Mouse (Mus musculus) hindbrain, embryonic 10.5 days (tissue): ENCODE results near the gene C8a. TPM values are rescaled to one million over a fixed set of nuclear protein-coding genes. Genes with fewer than 3 reads are reported as not detected.

Experiments used
- DNase-seq: peaks from one replicate; pipeline ENCODE4 v3.0.0-alpha.2; 2017; ENCODE audit warnings: low spot score
- H3K27ac ChIP-seq: fragments of 300-500 bp; sonication (generic); 2 replicates; pipeline ENCODE4 v1.5.1; 2016; ENCODE audit warnings: mild to moderate bottlenecking, moderate library complexity
- H3K27me3 ChIP-seq: fragments of 300-500 bp; sonication (generic); 2 replicates; pipeline ENCODE4 v1.6.1; 2016; ENCODE audit warnings: mild to moderate bottlenecking; ENCODE audit not compliant: poor library complexity, insufficient read depth, severe bottlenecking
- H3K36me3 ChIP-seq: fragments of 300-500 bp; sonication (generic); 2 replicates; pipeline ENCODE4 v1.6.1; 2016; ENCODE audit warnings: mild to moderate bottlenecking, moderate library complexity
- H3K4me1 ChIP-seq: fragments of 300-500 bp; sonication (generic); replicated peaks from 2 replicates; pipeline ENCODE4 v1.6.1; 2016; ENCODE audit warnings: mild to moderate bottlenecking
- H3K4me3 ChIP-seq: fragments of 300-500 bp; sonication (generic); 2 replicates; pipeline ENCODE4 v1.5.1; 2016; ENCODE audit warnings: mild to moderate bottlenecking, moderate library complexity
- H3K9me3 ChIP-seq: fragments of 300-500 bp; sonication (generic); 2 replicates; pipeline ENCODE4 v1.6.1; 2016; ENCODE audit warnings: mild to moderate bottlenecking, moderate library complexity
- WGBS: fragments of 180-500 bp; shearing (Covaris S2); methylation state at CpG from one replicate; pipeline ENCODE4 v1.1.7; 2016; 5-methylcytosine and 5-hydroxymethylcytosine counted together
- polyA plus RNA-seq: library from polyadenylated mRNA; unstranded; fragments of >200 nt; fragmentation: Nextera tagmentation; extraction: Ambion mirVana; gene quantifications from 2 replicates; pipeline ENCODE4 v1.2.1, GENCODE M21; 2016

C8a gene
- polyA plus RNA-seq, 1 experiment from 2014 or later: not detected

GRCm38 (mm10) chr4:104792111-104792510 is 84.1 kb downstream of the C8a start:
- 91% methylated on average over 4 of the region's 4 CpGs for WGBS

DNA sequence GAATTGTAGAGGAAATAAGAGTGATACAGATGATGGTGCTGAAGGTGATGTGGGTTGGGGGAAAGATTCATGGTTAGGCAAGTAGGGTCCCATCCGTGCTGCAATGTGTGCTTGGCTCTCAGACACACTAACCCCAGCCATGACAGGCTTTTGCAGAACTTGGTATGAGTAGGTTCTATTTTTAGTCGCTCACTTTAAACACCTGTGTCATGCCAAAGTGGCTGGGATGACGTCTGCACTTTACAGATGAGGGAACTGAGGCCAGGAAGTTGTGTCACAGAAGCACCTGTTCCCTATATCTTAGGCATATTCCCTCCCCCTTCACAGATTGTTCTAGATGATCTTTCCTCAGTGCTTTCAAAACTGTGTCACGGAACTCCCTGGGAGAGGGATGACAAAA is 93.9 kb downstream of the C8a start:
- Histone ChIP-seq H3K4me3 (no peak overlapping the region), H3K27me3 (no peaks in the 10 kb centered on the region), H3K4me1 (no peaks in the 10 kb centered on the region), H3K36me3 (no peaks in the 10 kb centered on the region), H3K9me3 (no peaks in the 10 kb centered on the region), H3K27ac (no peak overlapping the region)
- no peak for DNase-seq
- 94% methylated on average over 4 of the region's 4 CpGs for WGBS

More at GRCm38 (mm10) chr4:104792111-104792510, 84.1 kb downstream of the C8a start:
- DNase-seq: no peak
- no peaks in the 10 kb centered on the region for H3K36me3 ChIP-seq
- H3K4me1 ChIP-seq: no peaks in the 10 kb centered on the region
- no peaks in the 10 kb centered on the region for H3K9me3 ChIP-seq
- no peaks in the 10 kb centered on the region for H3K27me3 ChIP-seq
- no peak overlapping the region for H3K4me3 ChIP-seq
- no peak overlapping the region for H3K27ac ChIP-seq

GRCm38 (mm10) chr4:104781441-104781840 is 94.8 kb downstream of the C8a start:
- H3K9me3 ChIP-seq: no peaks in the 10 kb centered on the region
- no peaks in the 10 kb centered on the region for H3K27me3 ChIP-seq
- no peak overlapping the region for H3K27ac ChIP-seq
- DNase-seq: no peak
- WGBS: 93% methylated on average over 3 of the region's 3 CpGs
- no peaks in the 10 kb centered on the region for H3K4me1 ChIP-seq
- no peak overlapping the region for H3K4me3 ChIP-seq
- H3K36me3 ChIP-seq: no peaks in the 10 kb centered on the region

DNA sequence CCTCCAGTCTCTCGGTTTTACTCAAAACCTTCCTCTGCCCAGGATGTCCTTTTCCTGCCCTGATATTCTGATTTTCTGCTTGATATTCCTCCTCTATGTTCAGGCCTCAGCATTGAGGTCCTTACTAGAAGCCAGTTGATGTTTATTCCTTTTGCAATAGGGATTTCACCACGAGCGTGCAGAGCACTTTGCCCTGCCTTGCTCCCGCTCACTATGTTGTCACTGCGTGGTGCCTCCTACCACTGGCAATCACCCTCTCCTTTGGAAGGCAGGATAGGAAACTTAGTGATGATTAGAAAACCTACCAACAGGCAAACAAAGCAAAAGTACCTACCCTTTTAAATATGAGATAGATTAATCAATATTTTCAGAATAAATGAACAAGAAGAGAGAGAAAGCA is 96.7 kb downstream of the C8a start:
- H3K27me3 ChIP-seq: no peaks in the 10 kb centered on the region
- 88% methylated on average over 5 of the region's 5 CpGs for WGBS
- DNase-seq: no peak
- no peaks in the 10 kb centered on the region for H3K4me1 ChIP-seq
- H3K4me3 ChIP-seq: no peak overlapping the region
- H3K36me3 ChIP-seq: no peaks in the 10 kb centered on the region
- H3K27ac ChIP-seq: no peak overlapping the region
- H3K9me3 ChIP-seq: no peaks in the 10 kb centered on the region

DNA sequence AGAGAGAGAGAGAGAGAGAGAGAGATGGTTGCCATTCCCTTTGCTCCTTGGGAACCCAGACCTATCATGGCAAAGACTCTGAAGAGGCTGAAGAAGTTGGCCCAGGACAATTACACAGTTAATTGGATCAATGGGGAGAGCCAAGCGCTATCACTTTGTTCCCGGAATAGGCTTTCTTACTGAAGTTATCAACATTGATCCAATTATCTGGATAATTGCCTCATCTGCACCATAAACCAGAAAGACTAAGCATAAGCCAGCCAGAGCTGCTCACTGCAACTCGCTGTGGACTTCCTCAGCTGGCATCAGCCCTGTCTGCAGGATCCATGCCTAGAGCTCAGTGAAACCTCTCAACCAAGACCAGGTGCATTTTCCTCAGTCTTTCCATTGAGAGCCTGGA is 100.6 kb downstream of the C8a start:
- H3K27ac ChIP-seq: no peak overlapping the region
- no peaks in the 10 kb centered on the region for H3K27me3 ChIP-seq
- H3K4me1 ChIP-seq: 0 out of 2 replicates have a peak, but pooled peaks cover under 1% of the 10 kb centered on the region
- H3K36me3 ChIP-seq: no peaks in the 10 kb centered on the region
- 76% methylated on average over 3 of the region's 3 CpGs for WGBS
- H3K9me3 ChIP-seq: no peaks in the 10 kb centered on the region
- DNase-seq: no peak
- H3K4me3 ChIP-seq: no peak overlapping the region

- WGBS: 73% methylated on average over 4 of the region's 4 CpGs
- 0 out of 2 replicates have a peak, but pooled peaks cover 2% of the 10 kb centered on the region for H3K4me1 ChIP-seq
Measured at GRCm38 (mm10) chr4:104770331-104770730, 105.9 kb downstream of the C8a start.

DNA sequence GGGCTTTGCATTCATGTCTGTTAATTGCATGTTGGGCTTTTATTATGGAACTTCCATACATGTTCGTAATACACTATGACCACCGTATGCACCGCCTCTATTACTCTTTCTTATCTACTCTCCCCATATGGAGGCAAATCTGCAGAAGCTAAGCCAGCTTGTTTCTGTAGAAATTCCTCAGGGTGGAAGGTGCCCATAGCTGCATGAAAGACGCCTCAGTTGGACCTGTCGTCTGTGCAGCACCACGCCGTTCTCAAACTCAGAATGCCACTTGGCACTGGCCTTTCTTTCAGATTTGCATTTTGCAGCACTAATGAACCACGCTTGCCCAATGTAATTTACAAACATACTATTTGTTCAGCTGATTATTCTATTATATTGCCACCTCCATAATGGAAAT is 106.6 kb downstream of the C8a start:
- H3K9me3 ChIP-seq: no peaks in the 10 kb centered on the region
- H3K4me1 ChIP-seq: 0 out of 2 replicates have a peak, but pooled peaks cover 2% of the 10 kb centered on the region
- WGBS: 90% methylated on average over 8 of the region's 8 CpGs
- peaks cover 5% of the 10 kb centered on the region; the same call in 1 of the 2 replicates for H3K27me3 ChIP-seq
- no peak overlapping the region for H3K27ac ChIP-seq
- H3K4me3 ChIP-seq: no peak overlapping the region
- no peak for DNase-seq
- H3K36me3 ChIP-seq: no peaks in the 10 kb centered on the region

More at GRCm38 (mm10) chr4:104770331-104770730, 105.9 kb downstream of the C8a start:
- no peak for DNase-seq
- no peak overlapping the region for H3K27ac ChIP-seq
- no peaks in the 10 kb centered on the region for H3K9me3 ChIP-seq
- H3K4me3 ChIP-seq: no peak overlapping the region
- H3K36me3 ChIP-seq: no peaks in the 10 kb centered on the region
- peaks cover 5% of the 10 kb centered on the region; the same call in 1 of the 2 replicates for H3K27me3 ChIP-seq

GRCm38 (mm10) chr4:104768190-104768589 is 108.0 kb downstream of the C8a start:
- Histone ChIP-seq H3K4me3 (no peak overlapping the region), H3K27me3 (peaks cover 5% of the 10 kb centered on the region; the same call in 1 of the 2 replicates), H3K36me3 (no peaks in the 10 kb centered on the region), H3K4me1 (0 out of 2 replicates have a peak, but pooled peaks cover 2% of the 10 kb centered on the region), H3K9me3 (no peaks in the 10 kb centered on the region), H3K27ac (no peak overlapping the region)
- no peak for DNase-seq
- 84% methylated on average over 4 of the region's 4 CpGs for WGBS

DNA sequence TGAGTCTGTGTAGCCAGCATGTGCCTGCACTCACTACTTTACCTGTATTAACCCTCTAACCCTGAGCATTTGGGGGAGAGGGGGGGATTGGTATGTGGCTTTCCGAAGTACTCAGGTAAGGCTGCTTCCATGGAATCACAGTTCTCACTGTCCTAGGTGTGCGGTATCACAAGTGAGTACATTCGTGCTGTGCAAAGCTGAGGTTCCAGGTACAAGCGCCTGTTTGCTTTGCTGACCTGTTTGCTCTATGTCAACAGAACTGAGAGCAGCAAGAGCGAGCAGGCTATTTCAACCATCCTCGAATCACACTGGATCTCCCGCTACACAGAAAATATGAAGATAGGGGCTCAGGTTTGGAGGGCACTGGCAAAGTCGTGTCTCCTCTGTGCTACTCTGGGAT is 110.1 kb downstream of the C8a start, which contains the start of gene C8b:
C8b (plus strand) TSS at position 253 of the 400 bp plus-strand sequence.
- Histone ChIP-seq H3K36me3 (no peaks in the 10 kb centered on the region), H3K27me3 (peaks cover 9% of the 10 kb centered on the region; the same call in 1 of the 2 replicates), H3K9me3 (no peaks in the 10 kb centered on the region), H3K4me3 (no peak within 1 kb of the TSS), H3K4me1 (peaks cover 8% of the 10 kb centered on the region), H3K27ac (no peak within 1 kb of the TSS)
- 92% methylated on average over 8 of the region's 8 CpGs for WGBS
- no peak for DNase-seq

Other genes starting within 250 kb of the C8a start
- gene C8b, start 110.1 kb downstream of the C8a start, polyA plus RNA-seq: 0.25 TPM in 1 of 2 replicates, not detected in the other
- not detected in 2 replicates for gene Gm17662, start 19.1 kb downstream of the C8a start, polyA plus RNA-seq
- 0.05 TPM in 1 of 2 replicates, not detected in the other for gene Fyb2, start 37.1 kb upstream of the C8a start, polyA plus RNA-seq
- gene Prkaa2, start 233.5 kb upstream of the C8a start, polyA plus RNA-seq: 2.0 and 3.2 TPM in 2 replicates